Mouse (Mus musculus) urinary bladder, adult 2 months (tissue): ENCODE measurements around the gene Myl6. TPM values are rescaled to one million over a fixed set of nuclear protein-coding genes. Genes with fewer than 3 reads are reported as not detected.
"Not testable (repeated sequence)": the region's sequence is repeated elsewhere in the genome, so short reads cannot be mapped to it uniquely, and the experiment has no call there.

Source experiments
- DNase-seq: peaks from one replicate; pipeline ENCODE4 v3.0.0; 2022; ENCODE audit warnings: low spot score
- polyA plus RNA-seq: library from polyadenylated mRNA; depleted of rRNA; stranded (reverse); fragments of >200 nt; gene quantifications from 2 replicates; pipeline ENCODE4 v1.2.3, GENCODE M21; 2012

Gene Myl6
- polyA plus RNA-seq, 1 experiment, result 11,320 TPM

- DNase-seq, result no peak
Observed at GRCm38 (mm10) chr10:128509831-128510230, 15.9 kb upstream of the Myl6 start.

GRCm38 (mm10) chr10:128509203-128509602, 15.3 kb upstream of the Myl6 start:
- no peak for DNase-seq

- DNase-seq, result no peak
Observed at GRCm38 (mm10) chr10:128508260-128508659, 14.3 kb upstream of the Myl6 start.

- DNase-seq, result no peak
Observed at GRCm38 (mm10) chr10:128505974-128506373, 12.0 kb upstream of the Myl6 start.

GRCm38 (mm10) chr10:128505371-128505667, 11.4 kb upstream of the Myl6 start:
- DNase-seq, result not testable (repeated sequence)

GRCm38 (mm10) chr10:128504641-128505370, 10.9 kb upstream of the Myl6 start:
- DNase-seq, result no peak

- DNase-seq, result no peak
Observed at GRCm38 (mm10) chr10:128504012-128504411, 10.1 kb upstream of the Myl6 start.

GRCm38 (mm10) chr10:128503532-128503931, 9.6 kb upstream of the Myl6 start:
- DNase-seq, result no peak

GRCm38 (mm10) chr10:128502341-128502740, 8.4 kb upstream of the Myl6 start:
- DNase-seq, result no peak

GRCm38 (mm10) chr10:128499116-128499671, 5.2 kb upstream of the Myl6 start:
- peak; percentile 48 for DNase-seq

GRCm38 (mm10) chr10:128498590-128498989, 4.6 kb upstream of the Myl6 start, which contains the start of gene Myl6b:
Gene Myl6b (minus strand): TSS chr10:128498685.
- peak; percentile 85 for DNase-seq

- no peak for DNase-seq
Observed at GRCm38 (mm10) chr10:128497134-128497737, 3.3 kb upstream of the Myl6 start.

- no peak for DNase-seq
Observed at GRCm38 (mm10) chr10:128496509-128497077, 2.6 kb upstream of the Myl6 start.

GRCm38 (mm10) chr10:128495903-128496302, 2.0 kb upstream of the Myl6 start:
- no peak for DNase-seq

GRCm38 (mm10) chr10:128495270-128495669, 1.3 kb upstream of the Myl6 start:
- no peak for DNase-seq

GRCm38 (mm10) chr10:128494667-128495245, 811 bp upstream of the Myl6 start:
- DNase-seq, result no peak

GRCm38 (mm10) chr10:128493319-128493694, 638 bp downstream of the Myl6 start:
- no peak for DNase-seq

- DNase-seq, result peak; percentile 58
Observed at GRCm38 (mm10) chr10:128492633-128493311, 1.2 kb downstream of the Myl6 start.

GRCm38 (mm10) chr10:128492051-128492450, 1.9 kb downstream of the Myl6 start:
- DNase-seq, result not testable (repeated sequence)

- DNase-seq, result no peak
Observed at GRCm38 (mm10) chr10:128491495-128491894, 2.5 kb downstream of the Myl6 start.

- DNase-seq, result no peak
Observed at GRCm38 (mm10) chr10:128490912-128491311, 3.0 kb downstream of the Myl6 start.

GRCm38 (mm10) chr10:128490232-128490631, 3.7 kb downstream of the Myl6 start:
- no peak for DNase-seq
